Mouse (Mus musculus) stomach, embryonic 16.5 days (tissue): ENCODE measurements around the gene Prx. TPM values are rescaled to one million over a fixed set of nuclear protein-coding genes. Genes with fewer than 3 reads are reported as not detected.
"Not testable (repeated sequence)": the region's sequence is repeated elsewhere in the genome, so short reads cannot be mapped to it uniquely, and the experiment has no call there.

Experiments used
- ATAC-seq: fragments of 200-750 bp; cut with Nextera tagmentation; 2 replicates; pipeline ENCODE4 v1.8.0; 2017; ENCODE audit warnings: moderate number of reproducible peaks, moderate TSS enrichment; ENCODE audit not compliant: insufficient read depth, low FRiP score
- H3K27ac ChIP-seq: fragments of 300-500 bp; sonication (generic); 2 replicates; pipeline ENCODE4 v1.5.1; 2014; ENCODE audit warnings: low read length
- H3K27me3 ChIP-seq: fragments of 300-500 bp; sonication (generic); 2 replicates; pipeline ENCODE4 v1.6.1; 2014; ENCODE audit warnings: low read length, control low read depth, mixed read lengths; ENCODE audit not compliant: control insufficient read depth, insufficient read depth
- H3K36me3 ChIP-seq: fragments of 300-500 bp; sonication (generic); 2 replicates; pipeline ENCODE4 v1.6.1; 2014; ENCODE audit warnings: low read length; ENCODE audit not compliant: control insufficient read depth, insufficient read depth
- H3K4me1 ChIP-seq: fragments of 300-500 bp; sonication (generic); 2 replicates; pipeline ENCODE4 v1.6.1; 2014; ENCODE audit warnings: low read length, control low read depth, mixed read lengths; ENCODE audit not compliant: control insufficient read depth, insufficient read depth
- H3K4me2 ChIP-seq: fragments of 300-500 bp; sonication (generic); 2 replicates; pipeline ENCODE4 v1.6.1; 2014; ENCODE audit warnings: low read depth, low read length, mixed read lengths
- H3K4me3 ChIP-seq: fragments of 300-500 bp; sonication (generic); replicated peaks from 2 replicates; pipeline ENCODE4 v1.5.1; 2014; ENCODE audit warnings: mild to moderate bottlenecking, low read length
- H3K9ac ChIP-seq: fragments of 300-500 bp; sonication (generic); 2 replicates; pipeline ENCODE4 v1.6.1; 2014; ENCODE audit warnings: low read length
- H3K9me3 ChIP-seq: fragments of 300-500 bp; sonication (generic); replicated peaks from 2 replicates; pipeline ENCODE4 v1.6.1; 2016; ENCODE audit warnings: low read length, control low read depth; ENCODE audit not compliant: control insufficient read depth
- WGBS: fragments of 180-500 bp; shearing (Covaris S2); extraction: QIAGEN DNeasy Blood & Tissue Kit; methylation state at CpG from one replicate; pipeline ENCODE4 v1.1.7; 2014; 5-methylcytosine and 5-hydroxymethylcytosine counted together
- polyA plus RNA-seq: library from polyadenylated mRNA; unstranded; fragments of >200 nt; fragmentation: Nextera tagmentation; extraction: Ambion mirVana; gene quantifications from 2 replicates; pipeline ENCODE4 v1.2.1, GENCODE M21; 2015

Prx gene
- polyA plus RNA-seq, 1 experiment from 2014 or later = 4.0 TPM

- 91% methylated on average over 25 of the region's 25 CpGs for WGBS
- H3K9ac ChIP-seq = peak overlapping the region; percentile 69; the same call in 1 of the 2 replicates
- no peaks in the 10 kb centered on the region; the same call in 1 of the 2 replicates for H3K36me3 ChIP-seq
- H3K27ac ChIP-seq = peak overlapping the region; percentile 97; the same call in 1 of the 2 replicates
- no peak for ATAC-seq
- H3K4me2 ChIP-seq = no peak overlapping the region
- H3K27me3 ChIP-seq = no peaks in the 10 kb centered on the region
- peaks cover 30% of the 10 kb centered on the region for H3K4me1 ChIP-seq
- no peak overlapping the region for H3K4me3 ChIP-seq
- H3K9me3 ChIP-seq = no peaks in the 10 kb centered on the region
Measured at GRCm38 (mm10) chr7:27489270-27489869, 9.8 kb upstream of the Prx start.

GRCm38 (mm10) chr7:27490227-27490542, 8.9 kb upstream of the Prx start:
- peak overlapping the region; percentile 47 for H3K4me2 ChIP-seq
- whole genome bisulfite sequencing = 26% methylated on average over 4 of the region's 4 CpGs
- peaks cover 30% of the 10 kb centered on the region for H3K4me1 ChIP-seq
- H3K27me3 ChIP-seq = no peaks in the 10 kb centered on the region
- no peaks in the 10 kb centered on the region for H3K9me3 ChIP-seq
- H3K4me3 ChIP-seq = peak overlapping the region; percentile 47
- peak overlapping the region; percentile 69 for H3K9ac ChIP-seq
- H3K36me3 ChIP-seq = no peaks in the 10 kb centered on the region; the same call in 1 of the 2 replicates
- no peak for ATAC-seq
- peak overlapping the region; percentile 97 for H3K27ac ChIP-seq

GRCm38 (mm10) chr7:27490543-27491329, 8.4 kb upstream of the Prx start:
- Histone ChIP-seq H3K4me1 (peaks cover 30% of the 10 kb centered on the region), H3K36me3 (no peaks in the 10 kb centered on the region; the same call in 1 of the 2 replicates), H3K27ac (peak overlapping the region; percentile 97), H3K9me3 (no peaks in the 10 kb centered on the region), H3K9ac (peak overlapping the region; percentile 69), H3K4me3 (peak overlapping the region; percentile 47), H3K27me3 (no peaks in the 10 kb centered on the region), H3K4me2 (peak overlapping the region; percentile 47)
- WGBS = under 1% methylated on average over 30 of the region's 33 CpGs
- ATAC-seq = peak; percentile 84

GRCm38 (mm10) chr7:27491856-27492255, 7.3 kb upstream of the Prx start:
- Histone ChIP-seq H3K9ac (peak overlapping the region; percentile 27; the same call in 1 of the 2 replicates), H3K27ac (0 out of 2 replicates have a peak overlapping the region, but pooled peaks have one; percentile 97), H3K4me1 (peaks cover 30% of the 10 kb centered on the region), H3K4me2 (no peak overlapping the region), H3K27me3 (no peaks in the 10 kb centered on the region), H3K36me3 (no peaks in the 10 kb centered on the region; the same call in 1 of the 2 replicates), H3K9me3 (no peaks in the 10 kb centered on the region), H3K4me3 (no peak overlapping the region)
- 68% methylated on average over 7 of the region's 7 CpGs for WGBS
- ATAC-seq = no peak

- Histone ChIP-seq H3K36me3 (no peaks in the 10 kb centered on the region; the same call in 1 of the 2 replicates), H3K27ac (no peak overlapping the region), H3K4me2 (no peak overlapping the region), H3K4me3 (no peak overlapping the region), H3K27me3 (no peaks in the 10 kb centered on the region), H3K9ac (no peak overlapping the region), H3K4me1 (peaks cover 28% of the 10 kb centered on the region), H3K9me3 (no peaks in the 10 kb centered on the region)
- 51% methylated on average over 3 of the region's 3 CpGs for WGBS
- no peak for ATAC-seq
Measured at GRCm38 (mm10) chr7:27493022-27493421, 6.1 kb upstream of the Prx start.

- WGBS = 81% methylated on average over 5 of the region's 5 CpGs
- no peak overlapping the region for H3K27ac ChIP-seq
- H3K9ac ChIP-seq = no peak overlapping the region
- H3K4me3 ChIP-seq = no peak overlapping the region
- ATAC-seq = no peak
- H3K4me2 ChIP-seq = no peak overlapping the region
- no peaks in the 10 kb centered on the region; the same call in 1 of the 2 replicates for H3K36me3 ChIP-seq
- peaks cover 24% of the 10 kb centered on the region for H3K4me1 ChIP-seq
- no peaks in the 10 kb centered on the region for H3K9me3 ChIP-seq
- no peaks in the 10 kb centered on the region for H3K27me3 ChIP-seq
Measured at GRCm38 (mm10) chr7:27493450-27493849, 5.7 kb upstream of the Prx start.

GRCm38 (mm10) chr7:27494659-27495367, 4.3 kb upstream of the Prx start:
- H3K4me1 ChIP-seq = peaks cover 12% of the 10 kb centered on the region
- H3K27ac ChIP-seq, H3K36me3 ChIP-seq, H3K27me3 ChIP-seq, H3K9me3 ChIP-seq, H3K4me3 ChIP-seq, ATAC-seq, H3K4me2 ChIP-seq, H3K9ac ChIP-seq: not testable (repeated sequence)
- WGBS = 91% methylated on average over 8 of the region's 9 CpGs

- no peak overlapping the region for H3K4me3 ChIP-seq
- 54% methylated on average over 4 of the region's 4 CpGs for WGBS
- no peaks in the 10 kb centered on the region for H3K36me3 ChIP-seq
- no peaks in the 10 kb centered on the region for H3K27me3 ChIP-seq
- H3K27ac ChIP-seq = peak overlapping the region; percentile 36; the same call in 1 of the 2 replicates
- H3K4me1 ChIP-seq = peaks cover 4% of the 10 kb centered on the region
- no peaks in the 10 kb centered on the region for H3K9me3 ChIP-seq
- no peak for ATAC-seq
- H3K9ac ChIP-seq = no peak overlapping the region; the same call in 1 of the 2 replicates
- no peak overlapping the region for H3K4me2 ChIP-seq
Measured at GRCm38 (mm10) chr7:27501620-27502019, 2.5 kb downstream of the Prx start.
